ENCODE assay signal across 13 mouse cellular contexts in the genomic region with DNA sequence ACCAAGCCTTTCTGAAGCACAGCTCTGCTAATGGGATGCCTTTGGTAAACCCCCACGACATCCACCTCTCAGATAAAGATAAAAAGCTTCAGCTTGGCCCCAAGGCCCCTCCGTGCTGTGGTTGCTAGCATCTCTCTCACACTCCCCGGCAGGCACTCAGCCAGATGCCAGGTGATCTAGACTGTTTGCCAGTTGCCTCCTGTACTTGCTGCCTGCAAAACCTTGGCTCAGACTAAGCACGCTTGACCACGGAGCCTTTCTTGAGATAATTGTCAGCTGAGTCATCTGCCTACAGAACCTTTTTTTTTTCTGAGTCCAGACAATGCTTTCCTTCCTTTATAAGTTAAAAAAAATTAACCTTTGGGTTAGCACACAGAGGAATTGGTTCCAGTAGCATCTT.
A peak's percentile ranks its signal among the peaks of the same experiment; 100 is the strongest.
DNase-seq lines count a peak whose midpoint lies in the region.
"Had no signal": no experiment of that assay in that cellular context is flagged by ENCODE, and none has a peak within 500 bp of the region (broad histone marks: within the 10 kb centered on the region; RNA-seq: fewer than 3 reads in every experiment).

No protein-coding gene starts in this region.

- DNase-seq in kidney, adult 8-10 months = peak; percentile 12
- DNase-seq in kidney, adult 18-20 months = no peak
- DNase-seq in 3134 (ENCODE audit: extremely low read depth, insufficient read length, low spot score) (peak; percentile 44), NIH3T3 (ENCODE audit: low read depth) (peak; percentile 34)
- DNase-seq in cerebellum, postnatal 25 days = peak; percentile 60 to 77
- no peak for DNase-seq in gastrocnemius, adult 18-20 months (ENCODE audit: low spot score)
- DNase-seq in adrenal gland, postnatal 14 days = no peak
- DNase-seq in heart, adult 18-20 months = no peak
- DNase-seq: heart, adult 11 months; lung, postnatal 36 days; right cerebral cortex, adult 18-20 months; spleen, adult 18-20 months; thymus, postnatal 36 days had no signal

Comparison
In these comparisons a context has a peak if more than half of its experiments do, and no peak if none do; other contexts are left out.
1. DNase-seq: peak in kidney, adult 8-10 months (2 of 2), 3134 (single experiment), NIH3T3 (single experiment) and cerebellum, postnatal 25 days (2 of 2); none in kidney, adult 18-20 months (single experiment), gastrocnemius, adult 18-20 months (single experiment), adrenal gland, postnatal 14 days (single experiment) and heart, adult 18-20 months (0 of 2).